Mouse (Mus musculus) lung, adult 2 months (tissue): ENCODE results near the gene Apaf1.

Experiments
- CTCF ChIP-seq: fragments of 200-500 bp; IDR thresholded peaks from 2 replicates; pipeline ENCODE4 v1.5.1; 2011; ENCODE audit warnings: mild to moderate bottlenecking, low read length, control low read depth; ENCODE audit not compliant: insufficient read depth
- POLR2A ChIP-seq: fragments of 200-500 bp; IDR thresholded peaks from 2 replicates; pipeline ENCODE4 v1.6.1; 2011; ENCODE audit warnings: low read depth, mild to moderate bottlenecking, control low read depth, low read length, borderline replicate concordance; ENCODE audit errors: extremely low read depth

DNA sequence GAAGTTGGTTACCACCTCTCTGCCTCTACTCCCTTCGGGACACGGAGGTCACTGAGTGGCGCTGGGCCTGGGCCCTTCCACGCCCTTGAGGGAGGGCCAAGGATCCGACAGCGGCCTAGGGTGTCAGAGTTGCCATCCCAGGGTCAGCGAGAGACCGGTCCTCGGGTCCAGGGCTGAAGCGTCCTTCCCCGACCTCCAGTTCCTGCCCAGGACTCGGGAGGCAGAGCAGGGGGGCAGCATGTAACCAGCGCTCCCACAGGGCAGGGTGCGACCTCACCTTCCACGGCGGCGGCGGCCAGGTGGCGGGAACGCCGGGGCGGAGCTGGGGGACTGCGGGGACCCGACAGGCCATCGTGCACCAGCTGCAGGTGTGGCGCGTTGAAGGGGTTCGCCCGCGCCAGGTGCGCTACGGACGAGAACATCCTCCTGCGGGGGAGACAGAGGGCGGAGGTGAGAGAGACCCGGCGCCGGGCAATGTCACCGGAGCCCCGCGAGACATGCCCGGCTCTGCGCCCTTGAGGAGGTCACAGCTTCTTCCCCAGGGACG is 40.8 kb upstream of the Apaf1 start:
- TF ChIP-seq CTCF: no peak
- TF ChIP-seq POLR2A: no peak
